24 mouse cellular contexts compared by ENCODE assay signal in genomic region chr17:74331049-74331676, GRCm38 (mm10). TPM values are rescaled to one million over a fixed set of nuclear protein-coding genes. Genes with fewer than 3 reads are reported as not detected.
A peak's percentile ranks its signal among the peaks of the same experiment; 100 is the strongest.
DNase-seq lines count a peak whose midpoint lies in the region; ATAC-seq and TF ChIP-seq lines count a peak whose summit lies in the region.
"Had no signal": no experiment of that assay in that cellular context is flagged by ENCODE, and none has a peak within 500 bp of the region (broad histone marks: within the 10 kb centered on the region; RNA-seq: fewer than 3 reads in every experiment).

No protein-coding gene starts in this region.

- H3K9me3 ChIP-seq in intestine, embryonic 14.5 days (ENCODE audit: control insufficient read depth, low read length) = no peaks in the 10 kb centered on the region
- no peaks in the 10 kb centered on the region for H3K9me3 ChIP-seq in intestine, embryonic 15.5 days
- no peaks in the 10 kb centered on the region for H3K9me3 ChIP-seq in liver, embryonic 12.5 days (replicated peaks)
- no peaks in the 10 kb centered on the region for H3K9me3 ChIP-seq in liver, embryonic 13.5 days (replicated peaks)
- H3K9me3 ChIP-seq in liver, postnatal 0 days (ENCODE audit: low read length) = no peaks in the 10 kb centered on the region
- no peaks in the 10 kb centered on the region for H3K9me3 ChIP-seq in hindbrain, postnatal 0 days (ENCODE audit: low read length)
- H3K9me3 ChIP-seq: embryonic facial prominence, embryonic 15.5 days; forebrain, embryonic 15.5 days; G1E; heart, embryonic 10.5 days; hindbrain, embryonic 12.5 days had no signal

- no peak overlapping the region for H3K9ac ChIP-seq in intestine, embryonic 14.5 days (ENCODE audit: low read length)
- no peak overlapping the region for H3K9ac ChIP-seq in intestine, embryonic 15.5 days
- H3K9ac ChIP-seq in liver, embryonic 12.5 days = no peak overlapping the region
- no peak overlapping the region for H3K9ac ChIP-seq in liver, embryonic 13.5 days
- no peak overlapping the region for H3K9ac ChIP-seq in liver, postnatal 0 days (replicated peaks)
- no peak overlapping the region for H3K9ac ChIP-seq in hindbrain, postnatal 0 days (replicated peaks; ENCODE audit: low read length)
- H3K9ac ChIP-seq: embryonic facial prominence, embryonic 15.5 days; forebrain, embryonic 15.5 days; hindbrain, embryonic 12.5 days had no signal

- no peak overlapping the region for H3K4me2 ChIP-seq in intestine, embryonic 14.5 days (ENCODE audit: low read length)
- H3K4me2 ChIP-seq in intestine, embryonic 15.5 days (replicated peaks) = no peak overlapping the region
- no peak overlapping the region for H3K4me2 ChIP-seq in liver, embryonic 12.5 days
- no peak overlapping the region for H3K4me2 ChIP-seq in liver, embryonic 13.5 days
- peak overlapping the region; percentile 14; the same call in 1 of the 2 replicates for H3K4me2 ChIP-seq in liver, postnatal 0 days (ENCODE audit: low read depth, low read length)
- no peak overlapping the region for H3K4me2 ChIP-seq in hindbrain, postnatal 0 days (ENCODE audit: low read depth, low read length)
- H3K4me2 ChIP-seq: embryonic facial prominence, embryonic 15.5 days; forebrain, embryonic 15.5 days; hindbrain, embryonic 12.5 days had no signal

- TF ChIP-seq CTCF in liver, postnatal 0 days (IDR thresholded peaks at IDR 0.05; ENCODE audit: low read depth) = no peak
- TF ChIP-seq CTCF in hindbrain, postnatal 0 days (IDR thresholded peaks at IDR 0.05; ENCODE audit: low read depth) = no peak

- H3K4me1 ChIP-seq in intestine, embryonic 14.5 days (replicated peaks; ENCODE audit: control insufficient read depth, insufficient read depth, low read length) = no peaks in the 10 kb centered on the region
- no peaks in the 10 kb centered on the region for H3K4me1 ChIP-seq in intestine, embryonic 15.5 days (replicated peaks)
- no peaks in the 10 kb centered on the region for H3K4me1 ChIP-seq in liver, embryonic 12.5 days
- no peaks in the 10 kb centered on the region for H3K4me1 ChIP-seq in liver, embryonic 13.5 days (replicated peaks)
- no peaks in the 10 kb centered on the region for H3K4me1 ChIP-seq in liver, postnatal 0 days (ENCODE audit: insufficient read depth)
- no peaks in the 10 kb centered on the region for H3K4me1 ChIP-seq in hindbrain, postnatal 0 days (ENCODE audit: insufficient read depth, low read length)
- H3K4me1 ChIP-seq: embryonic facial prominence, embryonic 15.5 days; forebrain, embryonic 15.5 days; heart, embryonic 10.5 days; hindbrain, embryonic 12.5 days had no signal

- no peak overlapping the region for H3K27ac ChIP-seq in intestine, embryonic 14.5 days (ENCODE audit: low read depth)
- H3K27ac ChIP-seq in intestine, embryonic 15.5 days = no peak overlapping the region
- H3K27ac ChIP-seq in liver, embryonic 12.5 days = no peak overlapping the region
- 0 out of 2 replicates have a peak overlapping the region, but pooled peaks have one; percentile 10 for H3K27ac ChIP-seq in liver, embryonic 13.5 days
- peak overlapping the region; percentile 69 for H3K27ac ChIP-seq in liver, postnatal 0 days (ENCODE audit: low read depth)
- no peak overlapping the region for H3K27ac ChIP-seq in hindbrain, postnatal 0 days
- H3K27ac ChIP-seq: embryonic facial prominence, embryonic 15.5 days; forebrain, embryonic 15.5 days; heart, embryonic 10.5 days; hindbrain, embryonic 12.5 days had no signal

- WGBS in intestine, embryonic 14.5 days = 73% methylated on average over 9 of the region's 9 CpGs
- 76% methylated on average over 9 of the region's 9 CpGs for WGBS in intestine, embryonic 15.5 days
- WGBS in liver, embryonic 12.5 days (ENCODE audit: insufficient replicate concordance) = 58% methylated on average over 9 of the region's 9 CpGs
- WGBS in liver, embryonic 13.5 days (ENCODE audit: insufficient replicate concordance) = 60% methylated on average over 9 of the region's 9 CpGs
- WGBS in liver, postnatal 0 days (ENCODE audit: insufficient replicate concordance) = 51% methylated on average over 9 of the region's 9 CpGs
- 76% methylated on average over 9 of the region's 9 CpGs for WGBS in hindbrain, postnatal 0 days

- no peaks in the 10 kb centered on the region for H3K27me3 ChIP-seq in intestine, embryonic 14.5 days (replicated peaks; ENCODE audit: control insufficient read depth, insufficient read depth, low read length)
- no peaks in the 10 kb centered on the region for H3K27me3 ChIP-seq in intestine, embryonic 15.5 days (replicated peaks)
- H3K27me3 ChIP-seq in liver, embryonic 12.5 days (replicated peaks) = no peaks in the 10 kb centered on the region
- no peaks in the 10 kb centered on the region for H3K27me3 ChIP-seq in liver, embryonic 13.5 days
- H3K27me3 ChIP-seq in liver, postnatal 0 days (ENCODE audit: insufficient read depth, low read length) = no peaks in the 10 kb centered on the region
- H3K27me3 ChIP-seq in hindbrain, postnatal 0 days (ENCODE audit: insufficient read depth, low read length) = no peaks in the 10 kb centered on the region
- H3K27me3 ChIP-seq: embryonic facial prominence, embryonic 15.5 days; forebrain, embryonic 15.5 days; hindbrain, embryonic 12.5 days had no signal

- no peak for ATAC-seq in intestine, embryonic 14.5 days (replicated peaks; ENCODE audit: low FRiP score, low TSS enrichment, low read depth)
- no peak for ATAC-seq in intestine, embryonic 15.5 days
- ATAC-seq in liver, embryonic 12.5 days = 0 out of 2 replicates have a peak, but pooled peaks have one; percentile 35
- 0 out of 2 replicates have a peak, but pooled peaks have one; percentile 57 for ATAC-seq in liver, embryonic 13.5 days (ENCODE audit: low read depth)
- ATAC-seq in liver, postnatal 0 days = peak; percentile 93
- no peak for ATAC-seq in hindbrain, postnatal 0 days
- ATAC-seq: activated CD4-positive, CD25-positive, alpha-beta regulatory T cell, adult 4 months; forebrain, embryonic 15.5 days; hindbrain, embryonic 16.5 days had no signal

- no peak overlapping the region for H3K4me3 ChIP-seq in intestine, embryonic 14.5 days (ENCODE audit: low read depth, low read length)
- H3K4me3 ChIP-seq in intestine, embryonic 15.5 days (replicated peaks) = no peak overlapping the region
- no peak overlapping the region for H3K4me3 ChIP-seq in liver, embryonic 12.5 days
- no peak overlapping the region for H3K4me3 ChIP-seq in liver, embryonic 13.5 days (replicated peaks)
- H3K4me3 ChIP-seq in liver, postnatal 0 days (ENCODE audit: low read depth, low read length) = no peak overlapping the region
- H3K4me3 ChIP-seq in hindbrain, postnatal 0 days (ENCODE audit: low read length) = no peak overlapping the region
- H3K4me3 ChIP-seq: embryonic facial prominence, embryonic 15.5 days; erythroblast, embryonic 14.5 days; forebrain, embryonic 15.5 days; heart, embryonic 10.5 days; hindbrain, embryonic 12.5 days had no signal

- TF ChIP-seq EP300 in liver, postnatal 0 days (IDR thresholded peaks at IDR 0.05; ENCODE audit: low read depth) = 0 out of 2 replicates have a peak, but pooled peaks have one; percentile 24

- peak; percentile 23 for DNase-seq in intestine, embryonic 14.5 days (ENCODE audit: low spot score)
- DNase-seq in liver = no peak
- DNase-seq in liver, embryonic 13.5 days = no peak
- DNase-seq in liver, postnatal 0 days = peak; percentile 40
- no peak for DNase-seq in left cerebral cortex, adult 9 months (ENCODE audit: low spot score in 2 of 2)
- DNase-seq in hindbrain, postnatal 0 days (ENCODE audit: low spot score) = no peak
- DNase-seq: cerebellum, adult 11 months; cerebellum, adult 8-10 months; cerebellum, postnatal 14 days; embryo, embryonic 11 days; gastrocnemius, postnatal 10 days; heart, adult 18-20 months; heart, postnatal 10 days; heart, postnatal 4 days had no signal

- no peaks in the 10 kb centered on the region for H3K36me3 ChIP-seq in intestine, embryonic 14.5 days (ENCODE audit: control insufficient read depth, insufficient read depth, low read length)
- no peaks in the 10 kb centered on the region for H3K36me3 ChIP-seq in intestine, embryonic 15.5 days
- no peaks in the 10 kb centered on the region for H3K36me3 ChIP-seq in liver, embryonic 12.5 days
- H3K36me3 ChIP-seq in liver, embryonic 13.5 days = no peaks in the 10 kb centered on the region
- H3K36me3 ChIP-seq in liver, postnatal 0 days (replicated peaks; ENCODE audit: insufficient read depth, low read length) = no peaks in the 10 kb centered on the region
- no peaks in the 10 kb centered on the region for H3K36me3 ChIP-seq in hindbrain, postnatal 0 days (ENCODE audit: insufficient read depth, low read length)
- H3K36me3 ChIP-seq: embryonic facial prominence, embryonic 15.5 days; forebrain, embryonic 15.5 days; G1E; heart, embryonic 10.5 days; hindbrain, embryonic 12.5 days had no signal

RNA-seq across cellular contexts. Expression of gene Dpy30, which starts 7.4 kb away (rescaled TPM):
- polyA plus RNA-seq in intestine, embryonic 14.5 days (2014; fragmentation: Nextera tagmentation; extraction: Ambion mirVana) = 239 and 242 TPM in 2 replicates
- 257 and 282 TPM in 2 replicates for polyA plus RNA-seq in intestine, embryonic 15.5 days (2015; fragmentation: Nextera tagmentation; extraction: Ambion mirVana)
- polyA plus RNA-seq in liver, embryonic 12.5 days (2016; fragmentation: Nextera tagmentation; extraction: Ambion mirVana) = 204 and 209 TPM in 2 replicates
- 198 and 225 TPM in 2 replicates for polyA plus RNA-seq in liver, embryonic 13.5 days (2015; fragmentation: Nextera tagmentation; extraction: Ambion mirVana)
- polyA plus RNA-seq in liver, postnatal 0 days (2015; fragmentation: Nextera tagmentation; extraction: Ambion mirVana) = 95.1 and 96.3 TPM in 2 replicates
- total RNA-seq in hindbrain, postnatal 0 days (2014; rRNA removed) = 42.5 and 49.9 TPM in 2 replicates
- 253 and 256 TPM in 2 replicates for polyA plus RNA-seq in hindbrain, postnatal 0 days (2015; fragmentation: Nextera tagmentation; extraction: Ambion mirVana)

RNA-seq across cellular contexts. Expression of gene Spast, which starts 7.6 kb away (rescaled TPM):
- polyA plus RNA-seq in intestine, embryonic 14.5 days (2014; fragmentation: Nextera tagmentation; extraction: Ambion mirVana) = 17.3 and 19.3 TPM in 2 replicates
- 12.4 and 15.0 TPM in 2 replicates for polyA plus RNA-seq in intestine, embryonic 15.5 days (2015; fragmentation: Nextera tagmentation; extraction: Ambion mirVana)
- polyA plus RNA-seq in liver, embryonic 12.5 days (2016; fragmentation: Nextera tagmentation; extraction: Ambion mirVana) = 10.6 and 10.7 TPM in 2 replicates
- 6.2 and 6.4 TPM in 2 replicates for polyA plus RNA-seq in liver, embryonic 13.5 days (2015; fragmentation: Nextera tagmentation; extraction: Ambion mirVana)
- polyA plus RNA-seq in liver, postnatal 0 days (2015; fragmentation: Nextera tagmentation; extraction: Ambion mirVana) = 5.8 and 5.9 TPM in 2 replicates
- 92.2 and 96.7 TPM in 2 replicates for total RNA-seq in hindbrain, postnatal 0 days (2014; rRNA removed)
- polyA plus RNA-seq in hindbrain, postnatal 0 days (2015; fragmentation: Nextera tagmentation; extraction: Ambion mirVana) = 24.4 and 25.3 TPM in 2 replicates

RNA-seq across cellular contexts. Expression of gene Memo1, which starts 35.8 kb away (rescaled TPM):
- 86.7 and 92.9 TPM in 2 replicates for polyA plus RNA-seq in intestine, embryonic 14.5 days (2014; fragmentation: Nextera tagmentation; extraction: Ambion mirVana)
- polyA plus RNA-seq in intestine, embryonic 15.5 days (2015; fragmentation: Nextera tagmentation; extraction: Ambion mirVana) = 73.1 and 75.9 TPM in 2 replicates
- 97.7 and 98.5 TPM in 2 replicates for polyA plus RNA-seq in liver, embryonic 12.5 days (2016; fragmentation: Nextera tagmentation; extraction: Ambion mirVana)
- polyA plus RNA-seq in liver, embryonic 13.5 days (2015; fragmentation: Nextera tagmentation; extraction: Ambion mirVana) = 108 and 111 TPM in 2 replicates
- polyA plus RNA-seq in liver, postnatal 0 days (2015; fragmentation: Nextera tagmentation; extraction: Ambion mirVana) = 66.5 and 67.9 TPM in 2 replicates
- total RNA-seq in hindbrain, postnatal 0 days (2014; rRNA removed) = 51.9 and 60.2 TPM in 2 replicates
- polyA plus RNA-seq in hindbrain, postnatal 0 days (2015; fragmentation: Nextera tagmentation; extraction: Ambion mirVana) = 46.3 and 46.4 TPM in 2 replicates

Comparison
In these comparisons a context has a peak if more than half of its experiments do, and no peak if none do; other contexts are left out.
1. DNase-seq: peak in intestine, embryonic 14.5 days (single experiment) and liver, postnatal 0 days (single experiment); none in liver (single experiment), liver, embryonic 13.5 days (single experiment), left cerebral cortex, adult 9 months (0 of 2) and hindbrain, postnatal 0 days (single experiment).
2. H3K27ac ChIP-seq: peak in liver, embryonic 13.5 days (single experiment) and liver, postnatal 0 days (single experiment); none in intestine, embryonic 14.5 days (single experiment), intestine, embryonic 15.5 days (single experiment), liver, embryonic 12.5 days (single experiment) and hindbrain, postnatal 0 days (single experiment).
3. ATAC-seq: peak in liver, embryonic 12.5 days (single experiment), liver, embryonic 13.5 days (single experiment) and liver, postnatal 0 days (single experiment); none in intestine, embryonic 14.5 days (single experiment), intestine, embryonic 15.5 days (single experiment) and hindbrain, postnatal 0 days (single experiment).